7 mouse cellular contexts compared by ENCODE assay signal in genomic region chr2:76672134-76672745, GRCm38 (mm10). TPM values are rescaled to one million over a fixed set of nuclear protein-coding genes. Genes with fewer than 3 reads are reported as not detected.
DNase-seq lines count a peak whose midpoint lies in the region; ATAC-seq and TF ChIP-seq lines count a peak whose summit lies in the region.

No protein-coding gene starts in this region.

- peak overlapping the region; percentile 51 for H3K4me2 ChIP-seq in limb, embryonic 15.5 days

- WGBS in spleen, adult 2 months, result 8% methylated on average over 9 of the region's 9 CpGs
- 16% methylated on average over 9 of the region's 9 CpGs for whole genome bisulfite sequencing in limb, embryonic 15.5 days

- no peaks in the 10 kb centered on the region for H3K9me3 ChIP-seq in limb, embryonic 15.5 days

- TF ChIP-seq POLR2A in spleen, adult 2 months (IDR thresholded peaks at IDR 0.05; ENCODE audit: low read depth, low read length), result no peak
- no peak for TF ChIP-seq POLR2A in embryonic fibroblast, embryonic 13.5 days (IDR thresholded peaks at IDR 0.05; ENCODE audit: low read depth, low read length)

- peaks cover 15% of the 10 kb centered on the region; the same call in 1 of the 2 replicates for H3K4me1 ChIP-seq in spleen, adult 2 months (ENCODE audit: control insufficient read depth, insufficient read depth, insufficient read length)
- peaks cover 8% of the 10 kb centered on the region; the same call in 1 of the 2 replicates for H3K4me1 ChIP-seq in embryonic fibroblast, embryonic 13.5 days (ENCODE audit: control insufficient read depth, insufficient read depth, low read length)
- peaks cover 24% of the 10 kb centered on the region for H3K4me1 ChIP-seq in limb, embryonic 15.5 days

- H3K36me3 ChIP-seq in spleen, adult 2 months (ENCODE audit: control insufficient read depth, insufficient read depth, low read length), result no peaks in the 10 kb centered on the region
- H3K36me3 ChIP-seq in limb, embryonic 15.5 days, result peaks cover 7% of the 10 kb centered on the region; the same call in 1 of the 2 replicates

- no peak for TF ChIP-seq CTCF in spleen, adult 2 months (IDR thresholded peaks at IDR 0.05; ENCODE audit: extremely low read depth, insufficient read depth, insufficient read length, insufficient replicate concordance)
- no peak for TF ChIP-seq CTCF in embryonic fibroblast, embryonic 13.5 days (IDR thresholded peaks at IDR 0.05; ENCODE audit: borderline replicate concordance, insufficient read depth, low read length)

- no peak for ATAC-seq in limb, embryonic 15.5 days (ENCODE audit: insufficient number of reproducible peaks, low FRiP score, low TSS enrichment, low read depth)

- peak overlapping the region; percentile 65 for H3K4me3 ChIP-seq in spleen, adult 2 months (ENCODE audit: extremely low read depth, insufficient read depth, insufficient read length)
- H3K4me3 ChIP-seq in embryonic fibroblast, embryonic 13.5 days (ENCODE audit: insufficient read depth, low read length), result peak overlapping the region; percentile 55
- H3K4me3 ChIP-seq in limb, embryonic 15.5 days, result peak overlapping the region; percentile 42

- H3K27me3 ChIP-seq in spleen, adult 2 months (ENCODE audit: control insufficient read depth, insufficient read depth, low read length), result no peaks in the 10 kb centered on the region
- H3K27me3 ChIP-seq in limb, embryonic 15.5 days, result no peaks in the 10 kb centered on the region

- H3K9ac ChIP-seq in limb, embryonic 15.5 days, result peak overlapping the region; percentile 47

- no peak overlapping the region for H3K27ac ChIP-seq in spleen, adult 2 months (ENCODE audit: insufficient read depth, low read length)
- H3K27ac ChIP-seq in embryonic fibroblast, embryonic 13.5 days (ENCODE audit: insufficient read depth, low read length), result peak overlapping the region; percentile 76
- peak overlapping the region; percentile 85 for H3K27ac ChIP-seq in limb, embryonic 15.5 days

- DNase-seq in spleen, adult 2 months (ENCODE audit: low read depth in 1 of 2, low spot score in 2 of 2), result no peak
- DNase-seq in spleen, adult 18-20 months, result no peak
- DNase-seq in urinary bladder, postnatal 14 days (ENCODE audit: low spot score), result no peak
- no peak for DNase-seq in adrenal gland, postnatal 10 days
- no peak for DNase-seq in urinary bladder, postnatal 10 days (ENCODE audit: low spot score)

RNA-seq across cellular contexts. Expression of gene Fkbp7, which starts 0.7 kb away (rescaled TPM):
- 0.97 and 1.0 TPM in 2 replicates for polyA plus RNA-seq in spleen, adult 2 months (2012; rRNA removed)
- 93.4 and 122 TPM in 2 replicates for polyA plus RNA-seq in embryonic fibroblast, embryonic 13.5 days (2011; ENCODE audit: insufficient read length, low read depth, missing spikeins)
- 151 and 159 TPM in 2 replicates for polyA plus RNA-seq in limb, embryonic 15.5 days (2015; fragmentation: Nextera tagmentation; extraction: Ambion mirVana)
- total RNA-seq in adrenal gland, postnatal 10 days (2021), result 10 to 100 TPM; 32.8 to 33.5 TPM

RNA-seq across cellular contexts. Expression of gene Plekha3, which starts 2.8 kb away (rescaled TPM):
- polyA plus RNA-seq in spleen, adult 2 months (2012; rRNA removed), result 10.5 and 10.7 TPM in 2 replicates
- 41.0 and 47.5 TPM in 2 replicates for polyA plus RNA-seq in embryonic fibroblast, embryonic 13.5 days (2011; ENCODE audit: insufficient read length, low read depth, missing spikeins)
- 7.5 and 9.1 TPM in 2 replicates for polyA plus RNA-seq in limb, embryonic 15.5 days (2015; fragmentation: Nextera tagmentation; extraction: Ambion mirVana)
- total RNA-seq in adrenal gland, postnatal 10 days (2021), result 10 to 100 TPM; 28.5 to 31.9 TPM

RNA-seq across cellular contexts. Expression of gene Pjvk, which starts 24.0 kb away (rescaled TPM):
- polyA plus RNA-seq in spleen, adult 2 months (2012; rRNA removed), result 0.06 TPM in 1 of 2 replicates, not detected in the other
- polyA plus RNA-seq in embryonic fibroblast, embryonic 13.5 days (2011; ENCODE audit: insufficient read length, low read depth, missing spikeins), result not detected in 2 replicates
- 0.15 and 0.53 TPM in 2 replicates for polyA plus RNA-seq in limb, embryonic 15.5 days (2015; fragmentation: Nextera tagmentation; extraction: Ambion mirVana)
- 1 to 10 TPM in 1 of 2 experiments, under 1 TPM in 1; 0.51 to 1.2 TPM for total RNA-seq in adrenal gland, postnatal 10 days (2021)

RNA-seq across cellular contexts. Expression of gene Prkra, which starts 24.4 kb away (rescaled TPM):
- 4.6 and 5.5 TPM in 2 replicates for polyA plus RNA-seq in spleen, adult 2 months (2012; rRNA removed)
- 29.2 and 35.1 TPM in 2 replicates for polyA plus RNA-seq in embryonic fibroblast, embryonic 13.5 days (2011; ENCODE audit: insufficient read length, low read depth, missing spikeins)
- 55.2 and 58.0 TPM in 2 replicates for polyA plus RNA-seq in limb, embryonic 15.5 days (2015; fragmentation: Nextera tagmentation; extraction: Ambion mirVana)
- total RNA-seq in adrenal gland, postnatal 10 days (2021), result 10 to 100 TPM; 26.3 to 30.8 TPM

Comparison
In these comparisons a context has a peak if more than half of its experiments do, and no peak if none do; other contexts are left out.
1. RNA of gene Fkbp7, which starts 0.7 kb away (polyA plus RNA-seq): 151 to 159 TPM in limb, embryonic 15.5 days and 93.4 to 122 TPM in embryonic fibroblast, embryonic 13.5 days; 0.97 to 1.0 TPM in spleen, adult 2 months; every median in the first group is over 10 times any median in the second.
2. Peak in every context shown above with its lines, with median percentiles within 50 percentile points of each other: H3K4me3 ChIP-seq.